Mouse (Mus musculus) neutrophil, adult 59 days (primary cell): ENCODE data around the gene Bmx. TPM values are rescaled to one million over a fixed set of nuclear protein-coding genes. Genes with fewer than 3 reads are reported as not detected.

Experiments used
- total RNA-seq, 2 experiments: library from RNA; stranded (reverse); gene quantifications; 1 replicate in 1 of 2; 2 replicates in 1 of 2; pipeline ENCODE4 v1.2.4; 2023

The Bmx gene
- 10 to 100 TPM; 68.0 to 70.6 TPM for total RNA-seq

DNA sequence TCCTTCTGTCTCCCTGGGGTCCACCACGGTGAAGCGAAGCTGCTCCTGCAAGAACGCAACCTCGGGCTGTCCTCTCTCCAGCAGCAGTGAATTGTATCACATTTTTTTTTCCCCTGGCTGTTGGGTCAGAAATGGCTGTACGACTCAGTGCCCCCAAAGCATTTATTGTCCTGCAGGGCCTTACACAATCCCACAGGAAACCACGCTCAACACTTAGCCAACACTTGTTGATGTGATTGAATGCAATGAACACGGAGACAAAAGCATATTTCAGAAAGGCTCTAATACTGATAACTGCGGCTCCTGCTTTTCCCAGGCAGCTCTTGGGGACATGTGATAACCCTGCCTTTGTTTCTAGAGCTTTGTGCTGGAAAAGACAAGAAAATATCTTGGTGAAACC is at the start of gene Bmx:
Bmx (minus strand) TSS at position 137 of the 400 bp plus-strand sequence.

GRCm38 (mm10) chrX:164269285-164269761 is 11.3 kb upstream of the Bmx start, which contains the start of gene Pir:
Pir (plus strand) TSS chrX:164269371.

Other genes starting within 250 kb of the Bmx start
- gene Car5b, start 230.2 kb downstream of the Bmx start, total RNA-seq: under 1 TPM; 0.40 to 0.42 TPM
- gene Siah1b, start 181.7 kb downstream of the Bmx start, total RNA-seq: 1 to 10 TPM; 6.8 to 9.1 TPM
- gene Cltrn, start 169.4 kb downstream of the Bmx start, total RNA-seq: not detected
- not detected for gene Ace2, start 118.9 kb downstream of the Bmx start, total RNA-seq
- 1 to 10 TPM; 2.1 to 2.3 TPM for gene Pir, start 11.2 kb upstream of the Bmx start, total RNA-seq
- not detected for gene Vegfd, start 115.2 kb upstream of the Bmx start, total RNA-seq
- 10 to 100 TPM; 11.1 to 13.1 TPM for gene Piga, start 161.6 kb upstream of the Bmx start, total RNA-seq
- under 1 TPM in 1 of 2 experiments, not detected in 1; 0.40 TPM for gene Asb11, start 178.8 kb upstream of the Bmx start, total RNA-seq
- not detected for gene Asb9, start 248.1 kb upstream of the Bmx start, total RNA-seq